Mouse (Mus musculus): ENCODE results near the gene Mynn.

DNA sequence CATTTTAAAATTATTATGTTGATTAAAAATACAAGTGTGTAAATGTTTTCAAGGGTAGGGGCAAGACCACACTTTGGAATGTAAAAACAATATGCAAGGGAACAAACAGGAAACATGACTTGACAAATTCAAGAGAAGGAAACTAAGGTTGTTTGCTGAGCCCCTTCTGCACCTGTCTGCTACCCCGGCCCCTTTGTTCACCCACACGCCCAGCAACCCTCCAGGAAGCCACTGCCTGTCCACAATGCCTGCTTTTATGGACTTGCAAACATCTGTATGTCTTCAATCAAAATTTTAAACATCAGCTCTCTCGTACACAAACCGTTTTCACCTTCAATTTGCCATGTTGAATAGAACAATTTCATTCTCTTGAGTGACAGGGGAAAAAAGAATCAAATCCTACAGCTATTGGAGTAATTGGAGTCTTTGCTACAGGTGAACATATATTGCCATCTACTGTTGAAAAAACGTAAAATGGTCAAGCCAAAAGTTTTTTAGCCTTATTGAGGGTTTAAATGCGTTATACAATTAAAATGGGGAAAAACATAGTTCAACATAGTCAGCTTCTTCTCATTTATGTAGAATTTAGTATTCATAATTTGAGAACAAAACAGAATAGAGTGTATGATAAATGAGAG lies 41.1 kb upstream of the Mynn start:
- TF ChIP-seq POLR2A (IDR thresholded peaks at IDR 0.05; ENCODE audit: borderline replicate concordance, low read depth, low read length) (no peak), CTCF (IDR thresholded peaks at IDR 0.05; ENCODE audit: low read depth, low read length) (no peak)
